Mouse (Mus musculus) urinary bladder, postnatal 10 days (tissue): Measurements from ENCODE around the gene Gimap7.
"Not testable (repeated sequence)": the region's sequence is repeated elsewhere in the genome, so short reads cannot be mapped to it uniquely, and the experiment has no call there.

Experiments used
- DNase-seq: peaks from one replicate; pipeline ENCODE4 v3.0.0; 2022; ENCODE audit warnings: low spot score

The Gimap7 gene

GRCm38 (mm10) chr6:48718455-48718854 lies at the start of gene Gimap7, which contains the start of gene Gm28053:
Gene Gimap7, plus strand, starts transcription at chr6:48718621.
Gene Gm28053, plus strand, starts transcription at chr6:48718607.
- DNase-seq, result no peak

DNA sequence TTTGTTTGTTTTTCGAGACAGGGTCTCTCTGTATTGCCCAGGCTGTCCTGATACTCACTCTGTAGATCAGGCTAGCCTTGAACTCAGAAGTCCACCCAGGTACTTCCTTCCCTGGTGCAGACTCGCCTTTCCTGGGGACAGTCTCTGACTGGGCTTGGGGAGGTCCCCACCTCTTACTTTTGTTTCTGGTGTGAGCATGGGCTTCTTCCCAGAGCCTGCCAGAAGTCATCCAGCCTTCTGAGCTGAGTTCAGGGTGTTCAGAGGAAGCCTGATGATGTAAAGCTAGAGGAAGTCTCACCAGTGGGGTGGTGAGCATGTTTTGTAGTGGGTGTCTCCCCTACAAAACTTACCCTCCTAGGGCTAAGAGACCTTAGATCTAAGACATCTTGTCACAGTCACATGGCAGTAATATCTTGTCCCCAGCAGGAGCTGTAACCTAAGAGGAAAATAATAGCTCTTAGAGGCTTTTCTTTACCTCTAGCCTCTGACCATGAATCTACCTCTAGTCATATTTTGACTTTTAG lies 48.9 kb upstream of the Gimap7 start:
- no peak for DNase-seq

GRCm38 (mm10) chr6:48674291-48675058 lies 43.9 kb upstream of the Gimap7 start:
- DNase-seq, result no peak

- DNase-seq, result no peak
Measured at GRCm38 (mm10) chr6:48675400-48675930, 43.0 kb upstream of the Gimap7 start.

DNA sequence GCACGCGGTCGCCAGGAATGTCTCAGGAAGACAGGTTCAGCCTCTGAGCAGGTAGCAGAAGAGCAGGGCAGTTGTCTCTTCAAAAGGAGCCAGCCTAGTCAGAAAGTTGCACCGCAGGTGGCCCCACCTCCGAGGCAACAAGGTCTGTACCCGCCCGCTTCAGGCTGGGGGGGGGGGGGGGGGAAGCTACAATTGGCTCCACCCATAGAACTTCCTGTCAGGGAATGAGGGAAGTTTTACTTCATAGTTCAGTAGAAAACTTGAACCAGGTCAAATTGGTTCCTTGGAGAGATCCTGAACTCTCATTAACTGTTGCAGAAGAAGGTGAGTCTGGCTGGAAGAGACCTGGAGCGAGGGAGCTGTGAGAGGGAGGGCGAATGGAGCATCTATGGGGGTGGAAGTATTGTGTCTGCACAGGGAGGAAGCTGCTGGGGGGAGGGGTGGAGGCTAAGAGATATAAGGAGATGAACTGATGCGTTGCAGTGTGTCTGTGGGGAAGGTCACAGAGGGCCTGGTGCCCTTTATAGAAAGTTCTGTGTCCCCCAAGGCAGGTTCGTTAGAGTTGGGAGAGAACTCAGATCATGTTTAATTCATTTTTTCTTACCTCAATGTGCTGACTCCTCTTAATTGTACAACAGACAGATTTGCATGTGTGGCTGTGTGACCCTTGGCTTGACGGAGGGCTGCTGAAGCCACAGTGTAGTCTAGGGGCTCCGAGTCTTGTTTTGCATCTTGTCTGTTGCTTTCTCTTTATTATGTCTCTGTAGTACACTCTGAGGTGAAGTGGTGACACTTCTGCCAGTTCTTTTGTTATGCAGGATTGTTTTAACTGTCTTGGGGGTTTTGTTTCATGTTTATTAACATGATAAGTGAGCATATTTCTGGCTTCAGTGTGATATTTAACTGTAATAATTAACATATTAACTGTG lies 42.2 kb upstream of the Gimap7 start, which contains the start of gene Gimap9:
Gene Gimap9 (plus strand): TSS at position 199 of the 929 bp plus-strand sequence.
- no peak for DNase-seq

DNA sequence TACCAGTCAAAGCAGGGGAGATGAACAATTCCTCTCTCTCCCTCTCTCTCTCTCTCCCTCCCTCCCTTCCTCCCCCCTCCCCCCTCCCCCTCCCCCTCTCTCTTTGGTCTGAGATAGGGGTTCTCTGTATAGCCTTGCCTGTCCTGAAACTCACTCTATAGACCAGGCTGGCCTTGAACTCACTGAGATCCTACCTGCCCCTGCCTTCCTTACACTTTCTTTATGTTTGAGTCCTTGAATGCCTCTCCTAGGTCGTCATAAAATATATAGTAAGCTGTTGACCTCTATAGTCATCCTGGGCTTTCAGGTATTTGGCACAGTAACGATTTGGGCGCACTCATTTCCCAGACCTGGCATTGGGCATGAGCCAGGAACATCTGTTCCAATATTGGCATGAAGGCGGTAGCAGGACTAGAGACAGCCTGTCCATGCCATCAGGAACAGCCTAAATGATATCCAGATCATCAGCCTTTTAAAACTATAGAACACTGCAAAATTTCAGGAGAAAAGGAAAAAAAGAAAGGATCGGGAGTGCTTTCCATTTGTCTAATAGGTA lies 41.5 kb upstream of the Gimap7 start:
- DNase-seq, result no peak

- DNase-seq, result no peak
Measured at GRCm38 (mm10) chr6:48677492-48678345, 40.7 kb upstream of the Gimap7 start.

GRCm38 (mm10) chr6:48678391-48678790 lies 40.0 kb upstream of the Gimap7 start:
- DNase-seq, result no peak

GRCm38 (mm10) chr6:48679701-48680100 lies 38.7 kb upstream of the Gimap7 start:
- DNase-seq, result no peak

DNA sequence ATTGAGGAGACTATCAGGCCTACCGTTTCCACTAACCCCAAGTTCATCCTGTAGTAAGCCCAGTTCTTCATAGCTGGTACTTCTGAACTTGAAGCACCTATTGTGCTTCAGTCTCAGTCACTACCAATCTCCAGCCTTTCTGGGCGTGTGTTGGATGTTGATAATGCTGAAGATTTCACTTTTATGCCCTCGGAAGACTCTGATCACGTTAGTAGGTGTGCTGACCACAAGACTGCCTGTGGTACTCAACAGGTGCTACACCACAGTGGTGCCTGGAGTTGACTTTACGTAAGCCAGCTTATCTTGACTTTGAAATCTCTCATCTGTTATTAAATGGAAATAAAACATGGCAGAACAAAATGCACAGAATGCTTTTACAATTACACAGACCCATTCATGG lies 38.0 kb upstream of the Gimap7 start:
- DNase-seq, result no peak

DNA sequence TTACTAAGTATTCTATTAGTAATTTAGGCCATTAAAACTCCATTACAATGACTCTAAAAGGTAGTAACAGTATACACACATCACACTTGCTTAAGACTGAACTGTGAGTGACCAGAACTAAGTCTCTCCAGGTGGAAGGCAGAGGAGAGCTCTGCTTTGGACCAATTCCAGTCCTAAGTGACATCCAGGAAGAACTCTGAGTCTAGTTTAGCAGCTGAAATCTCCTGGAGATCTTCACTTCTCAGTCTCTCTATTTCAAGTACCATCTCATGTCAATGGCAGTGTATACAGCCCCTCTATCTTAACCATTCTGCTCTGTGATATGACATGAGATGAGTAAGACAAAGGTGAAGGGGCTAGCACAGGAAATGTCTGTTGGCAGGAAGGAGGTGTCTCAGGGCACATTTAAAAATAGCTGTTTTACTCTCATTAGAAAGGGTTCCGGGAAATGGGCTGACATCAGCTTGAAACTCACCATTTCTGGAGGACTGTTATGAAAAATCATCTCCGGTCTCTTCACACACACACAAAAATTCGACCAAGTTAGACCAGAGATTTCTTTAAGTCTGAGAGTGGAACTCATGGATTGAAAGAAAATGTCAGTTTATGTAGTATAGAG lies 36.8 kb upstream of the Gimap7 start:
- no peak for DNase-seq

GRCm38 (mm10) chr6:48682271-48682670 lies 36.1 kb upstream of the Gimap7 start:
- DNase-seq, result no peak

DNA sequence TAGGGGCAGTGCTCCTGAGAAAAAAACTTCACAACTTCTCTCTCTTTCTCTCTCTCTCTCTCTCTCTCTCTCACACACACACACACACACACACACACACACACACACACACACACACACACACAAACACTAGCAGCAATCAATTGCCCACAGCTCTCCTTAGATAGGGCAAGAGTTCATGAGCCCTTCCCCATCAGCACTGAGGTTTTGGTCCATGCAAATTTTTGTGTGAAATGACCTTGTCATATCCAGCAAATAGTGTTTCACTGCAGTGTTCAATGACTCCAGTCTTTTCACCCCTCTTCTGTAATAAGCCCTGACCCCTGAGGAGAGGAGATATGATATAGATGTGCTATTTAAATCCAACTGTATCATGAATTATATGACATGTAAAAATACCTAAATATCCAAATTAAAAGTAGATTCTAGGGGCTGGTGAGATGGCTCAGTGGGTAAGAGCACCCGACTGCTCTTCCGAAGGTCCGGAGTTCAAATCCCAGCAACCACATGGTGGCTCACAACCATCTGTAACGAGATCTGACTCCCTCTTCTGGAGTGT lies 35.1 kb upstream of the Gimap7 start:
- DNase-seq, result not testable (repeated sequence)

- DNase-seq, result no peak
Measured at GRCm38 (mm10) chr6:48684319-48684718, 34.1 kb upstream of the Gimap7 start, which contains the start of gene Gimap4. Gene Gimap4, plus strand, starts transcription at chr6:48684549.

- no peak for DNase-seq
Measured at GRCm38 (mm10) chr6:48684806-48685205, 33.6 kb upstream of the Gimap7 start.

GRCm38 (mm10) chr6:48685251-48685650 lies 33.2 kb upstream of the Gimap7 start:
- DNase-seq, result no peak

GRCm38 (mm10) chr6:48685694-48686665 lies 32.4 kb upstream of the Gimap7 start:
- DNase-seq, result no peak

- no peak for DNase-seq
Measured at GRCm38 (mm10) chr6:48687077-48687476, 31.3 kb upstream of the Gimap7 start.

GRCm38 (mm10) chr6:48689320-48689719 lies 29.1 kb upstream of the Gimap7 start:
- no peak for DNase-seq
